Mouse (Mus musculus) liver, adult 2 months (tissue): Measurements from ENCODE around the gene Omt2a. TPM values are rescaled to one million over a fixed set of nuclear protein-coding genes. Genes with fewer than 3 reads are reported as not detected.
"Not testable (repeated sequence)": the region's sequence is repeated elsewhere in the genome, so short reads cannot be mapped to it uniquely, and the experiment has no call there.

Experiments used
- DNase-seq: peaks from one replicate; pipeline ENCODE4 v3.0.0-alpha.2; 2011; ENCODE audit warnings: low read depth, low spot score; ENCODE audit errors: extremely low read depth
- H3K27ac ChIP-seq: fragments of 200-500 bp; replicated peaks from 2 replicates; pipeline ENCODE4 v1.5.1; 2012; ENCODE audit warnings: low read depth, mild to moderate bottlenecking, control low read depth, inconsistent platforms, low read length; ENCODE audit not compliant: insufficient read depth
- H3K27me3 ChIP-seq: fragments of 200-500 bp; 2 replicates; pipeline ENCODE4 v1.6.1; 2012; ENCODE audit warnings: mild to moderate bottlenecking, moderate library complexity, low read length, inconsistent platforms; ENCODE audit not compliant: control insufficient read depth, insufficient read depth
- H3K36me3 ChIP-seq: fragments of 200-500 bp; 2 replicates; pipeline ENCODE4 v1.6.1; 2012; ENCODE audit warnings: low read length, inconsistent platforms; ENCODE audit not compliant: control insufficient read depth, insufficient read depth
- H3K4me1 ChIP-seq: fragments of 200-500 bp; 2 replicates; pipeline ENCODE4 v1.6.1; 2011; ENCODE audit warnings: low read length; ENCODE audit not compliant: control insufficient read depth, insufficient read depth
- H3K4me3 ChIP-seq: fragments of 200-500 bp; 2 replicates; pipeline ENCODE4 v1.5.1; 2011; ENCODE audit warnings: low read depth, mild to moderate bottlenecking, control low read depth, low read length, moderate library complexity; ENCODE audit not compliant: insufficient read depth
- H3K79me2 ChIP-seq: fragments of 200-500 bp; 2 replicates; pipeline ENCODE4 v1.6.1; 2012; ENCODE audit warnings: inconsistent platforms, mild to moderate bottlenecking, low read length, moderate library complexity; ENCODE audit not compliant: control insufficient read depth, insufficient read depth
- H3K9ac ChIP-seq: fragments of 200-500 bp; 2 replicates; pipeline ENCODE4 v1.6.1; 2012; ENCODE audit warnings: low read depth, mild to moderate bottlenecking, control low read depth, inconsistent platforms, low read length
- CTCF ChIP-seq: fragments of 200-500 bp; IDR thresholded peaks from 2 replicates; pipeline ENCODE4 v1.5.1; 2011; ENCODE audit warnings: low read depth, low read length, control low read depth
- POLR2A ChIP-seq: fragments of 200-500 bp; IDR thresholded peaks from 2 replicates; pipeline ENCODE4 v1.6.1; 2011; ENCODE audit warnings: low read length, control low read depth; ENCODE audit not compliant: insufficient read depth; ENCODE audit errors: extremely low read depth
- WGBS: fragments of 180-500 bp; shearing (Covaris S2); methylation state at CpG from one replicate; pipeline ENCODE4 v1.1.7; 2018; 5-methylcytosine and 5-hydroxymethylcytosine counted together
- polyA plus RNA-seq: library from polyadenylated mRNA; depleted of rRNA; stranded (reverse); fragments of >200 nt; gene quantifications from 2 replicates; pipeline ENCODE4 v1.2.3, GENCODE M21; 2012
- total RNA-seq: library from RNA; depleted of rRNA; stranded (reverse); fragments of >200 nt; gene quantifications from 2 replicates; pipeline ENCODE4 v1.2.3, GENCODE M21; 2014

Gene Omt2a
- total and polyA plus RNA-seq, 2 experiments: not detected

- no peaks in the 10 kb centered on the region for H3K79me2 ChIP-seq
- H3K4me3 ChIP-seq: peak overlapping the region; percentile 41
- no peak for TF ChIP-seq CTCF
- TF ChIP-seq POLR2A: no peak
- peak; percentile 97 for DNase-seq
- peak overlapping the region; percentile 44 for H3K9ac ChIP-seq
- peak overlapping the region; percentile 89 for H3K27ac ChIP-seq
- peaks cover 4% of the 10 kb centered on the region; the same call in 1 of the 2 replicates for H3K4me1 ChIP-seq
- 33% methylated on average over 11 of the region's 11 CpGs for WGBS
- H3K27me3 ChIP-seq: no peaks in the 10 kb centered on the region
- H3K36me3 ChIP-seq: no peaks in the 10 kb centered on the region
Measured at GRCm38 (mm10) chr9:78354665-78355578, 40.3 kb upstream of the Omt2a start.

DNA sequence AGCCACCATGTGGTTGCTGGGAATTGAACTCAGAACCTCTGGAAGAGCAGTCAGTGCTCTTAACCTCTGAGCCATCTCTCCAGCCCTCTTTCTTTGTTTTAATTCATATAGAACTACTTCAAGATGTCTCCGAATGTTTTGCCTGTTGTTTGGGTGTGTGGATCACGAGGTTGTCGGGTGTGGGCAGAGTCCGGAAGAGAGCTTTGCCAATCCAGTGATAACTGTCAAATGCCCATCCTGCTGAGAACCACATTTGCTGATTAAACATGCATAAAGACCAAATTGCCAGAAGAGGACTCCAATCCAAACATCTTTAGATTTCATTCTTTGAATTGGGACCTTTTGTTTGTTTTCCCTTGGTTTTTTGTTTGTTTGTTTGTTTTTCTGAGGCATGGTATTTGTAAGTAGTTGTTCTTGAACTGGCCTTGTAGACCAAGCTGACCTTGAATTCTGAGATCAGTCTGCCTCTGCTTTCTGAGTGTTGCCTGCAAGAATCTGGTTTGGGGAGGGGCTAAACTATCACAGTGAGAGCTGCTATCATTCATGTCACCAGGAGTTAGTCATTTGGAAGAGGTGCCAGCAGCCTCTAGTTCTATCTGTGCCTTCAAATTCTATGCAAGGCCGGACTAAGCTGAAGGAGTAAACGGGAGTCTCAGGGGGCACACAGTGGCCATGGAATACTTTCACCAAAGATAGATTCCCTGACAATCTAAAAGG lies 37.1 kb upstream of the Omt2a start:
- TF ChIP-seq POLR2A (no peak), CTCF (no peak)
- H3K36me3 ChIP-seq: no peaks in the 10 kb centered on the region
- no peak overlapping the region for H3K4me3 ChIP-seq
- no peak overlapping the region for H3K9ac ChIP-seq
- peaks cover 17% of the 10 kb centered on the region for H3K4me1 ChIP-seq
- peak; percentile 47 for DNase-seq
- no peak overlapping the region for H3K27ac ChIP-seq
- no peaks in the 10 kb centered on the region for H3K79me2 ChIP-seq
- 62% methylated on average over 6 of the region's 6 CpGs for WGBS
- no peaks in the 10 kb centered on the region for H3K27me3 ChIP-seq

DNA sequence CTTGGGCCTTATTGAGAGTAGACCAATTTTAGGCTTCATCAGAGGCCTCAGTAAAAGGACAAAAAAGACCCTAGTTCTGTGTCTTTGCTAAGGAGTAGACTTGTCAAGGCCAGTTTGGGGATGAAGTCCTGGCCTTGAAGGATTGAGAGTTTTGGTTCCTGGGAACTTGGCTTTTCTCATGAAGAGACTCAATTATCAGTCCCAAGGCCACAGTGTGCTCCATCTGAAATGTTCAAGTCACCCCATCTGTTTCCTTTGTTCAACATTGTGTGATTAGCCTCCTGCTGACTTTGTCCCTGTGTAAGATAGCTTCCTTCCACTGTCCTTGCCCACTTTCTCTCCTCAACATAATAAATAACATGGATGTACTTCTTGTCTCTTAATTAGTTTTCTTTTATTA lies 35.4 kb upstream of the Omt2a start:
- H3K27me3 ChIP-seq, H3K4me3 ChIP-seq, DNase-seq, H3K79me2 ChIP-seq, H3K9ac ChIP-seq, H3K27ac ChIP-seq, H3K36me3 ChIP-seq: not testable (repeated sequence)
- peaks cover 18% of the 10 kb centered on the region for H3K4me1 ChIP-seq

GRCm38 (mm10) chr9:78349141-78349540 lies 34.5 kb upstream of the Omt2a start:
- not testable (repeated sequence) for H3K4me3 ChIP-seq, H3K27me3 ChIP-seq, H3K9ac ChIP-seq, H3K36me3 ChIP-seq, H3K79me2 ChIP-seq
- peak; percentile 78 for DNase-seq
- peak overlapping the region; percentile 75 for H3K27ac ChIP-seq
- WGBS: 18% methylated on average over 3 of the region's 3 CpGs
- peaks cover 19% of the 10 kb centered on the region for H3K4me1 ChIP-seq

- not testable (repeated sequence) for H3K36me3 ChIP-seq, H3K27me3 ChIP-seq, H3K79me2 ChIP-seq, H3K4me3 ChIP-seq
- H3K27ac ChIP-seq: peak overlapping the region; percentile 75
- WGBS: 31% methylated on average over 6 of the region's 6 CpGs
- DNase-seq: peak; percentile 99
- H3K9ac ChIP-seq: peak overlapping the region; percentile 12; the same call in 1 of the 2 replicates
- peaks cover 19% of the 10 kb centered on the region for H3K4me1 ChIP-seq
Measured at GRCm38 (mm10) chr9:78348206-78349004, 33.8 kb upstream of the Omt2a start.
